Mouse (Mus musculus): Measurements from ENCODE around the gene Taf4. TPM values are rescaled to one million over a fixed set of nuclear protein-coding genes. Genes with fewer than 3 reads are reported as not detected.

Taf4 gene
- polyA plus RNA-seq, 1 experiment from 2014 or later, result 2.9 TPM

DNA sequence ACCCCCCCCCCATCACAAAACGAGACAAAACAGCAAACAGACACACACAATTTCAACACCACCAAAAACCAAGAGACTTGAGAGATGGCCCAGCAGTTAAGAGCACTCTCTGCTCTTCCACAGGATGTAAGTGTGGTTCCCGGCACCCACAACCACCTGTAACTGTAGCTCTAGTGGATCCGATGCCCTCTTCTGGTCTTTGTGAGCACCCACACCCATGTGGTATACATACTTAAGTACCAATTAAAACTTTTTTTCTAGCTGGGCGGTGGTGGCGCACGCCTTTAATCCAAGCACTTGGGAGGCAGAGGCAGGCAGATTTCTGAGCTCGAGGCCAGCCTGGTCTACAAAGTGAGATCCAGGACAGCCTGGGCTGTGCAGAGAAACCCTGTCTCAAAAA is 34.2 kb upstream of the Taf4 start:
- Histone ChIP-seq H3K4me2 (no peak overlapping the region), H3K36me3 (no peaks in the 10 kb centered on the region), H3K27me3 (no peaks in the 10 kb centered on the region; the same call in 1 of the 2 replicates), H3K9ac (no peak overlapping the region), H3K27ac (no peak overlapping the region), H3K4me3 (no peak overlapping the region), H3K4me1 (no peaks in the 10 kb centered on the region), H3K9me3 (no peaks in the 10 kb centered on the region)
- no peak for ATAC-seq (ENCODE audit: insufficient number of reproducible peaks, low FRiP score, low TSS enrichment, low read depth)
- 91% methylated on average over 7 of the region's 7 CpGs for WGBS

- no peak overlapping the region for H3K9ac ChIP-seq
- no peak for ATAC-seq (ENCODE audit: insufficient number of reproducible peaks, low FRiP score, low TSS enrichment, low read depth)
These were observed 30.0 kb upstream of the Taf4 start for GRCm38 (mm10) chr2:180006352-180007017.

GRCm38 (mm10) chr2:180005656-180006351 is 29.4 kb upstream of the Taf4 start:
- Histone ChIP-seq H3K4me3 (no peak overlapping the region), H3K9ac (no peak overlapping the region), H3K27me3 (no peaks in the 10 kb centered on the region; the same call in 1 of the 2 replicates), H3K27ac (no peak overlapping the region), H3K9me3 (no peaks in the 10 kb centered on the region), H3K4me2 (no peak overlapping the region), H3K4me1 (no peaks in the 10 kb centered on the region), H3K36me3 (no peaks in the 10 kb centered on the region)
- no peak for ATAC-seq (ENCODE audit: insufficient number of reproducible peaks, low FRiP score, low TSS enrichment, low read depth)
- WGBS, result 53% methylated on average over 5 of the region's 5 CpGs

More at GRCm38 (mm10) chr2:180006352-180007017, 30.0 kb upstream of the Taf4 start:
- Histone ChIP-seq H3K27ac (no peak overlapping the region), H3K4me2 (no peak overlapping the region), H3K36me3 (no peaks in the 10 kb centered on the region), H3K4me1 (no peaks in the 10 kb centered on the region), H3K9me3 (no peaks in the 10 kb centered on the region), H3K4me3 (no peak overlapping the region), H3K27me3 (no peaks in the 10 kb centered on the region; the same call in 1 of the 2 replicates)
- WGBS, result 43% methylated on average over 9 of the region's 9 CpGs

- H3K4me3 ChIP-seq, result no peak overlapping the region
- no peaks in the 10 kb centered on the region for H3K9me3 ChIP-seq
- WGBS, result 78% methylated on average over 9 of the region's 9 CpGs
- ATAC-seq (ENCODE audit: insufficient number of reproducible peaks, low FRiP score, low TSS enrichment, low read depth), result no peak
- no peak overlapping the region for H3K4me2 ChIP-seq
- no peaks in the 10 kb centered on the region for H3K36me3 ChIP-seq
- no peak overlapping the region for H3K27ac ChIP-seq
- no peaks in the 10 kb centered on the region for H3K4me1 ChIP-seq
- H3K27me3 ChIP-seq, result no peaks in the 10 kb centered on the region; the same call in 1 of the 2 replicates
- no peak overlapping the region for H3K9ac ChIP-seq
These were observed 25.2 kb upstream of the Taf4 start for GRCm38 (mm10) chr2:180001635-180002034.

DNA sequence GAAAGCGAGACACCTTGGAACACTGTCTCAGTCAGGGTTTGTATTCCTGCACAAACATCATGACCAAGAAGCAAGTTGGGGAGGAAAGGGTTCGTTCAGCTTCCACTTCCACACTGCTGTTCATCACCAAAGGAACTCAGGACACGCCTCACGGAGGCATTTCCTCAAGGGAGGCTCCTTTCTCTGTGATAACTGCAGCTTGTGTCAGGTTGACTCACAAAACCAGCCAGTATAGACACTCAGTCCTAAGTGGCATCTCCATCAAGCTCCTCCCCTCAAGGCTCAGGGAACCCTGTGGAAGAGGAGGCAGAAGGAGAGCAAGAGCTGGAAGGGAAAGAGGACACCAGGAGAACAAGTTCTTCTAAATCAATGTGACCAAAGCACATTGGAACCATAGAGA is 22.0 kb upstream of the Taf4 start:
- Histone ChIP-seq H3K9me3 (no peaks in the 10 kb centered on the region), H3K36me3 (no peaks in the 10 kb centered on the region), H3K4me3 (no peak overlapping the region), H3K9ac (no peak overlapping the region), H3K4me2 (no peak overlapping the region), H3K27ac (no peak overlapping the region), H3K4me1 (no peaks in the 10 kb centered on the region), H3K27me3 (no peaks in the 10 kb centered on the region)
- no peak for ATAC-seq (ENCODE audit: insufficient number of reproducible peaks, low FRiP score, low TSS enrichment, low read depth)
- 68% methylated on average over 4 of the region's 4 CpGs for WGBS

DNA sequence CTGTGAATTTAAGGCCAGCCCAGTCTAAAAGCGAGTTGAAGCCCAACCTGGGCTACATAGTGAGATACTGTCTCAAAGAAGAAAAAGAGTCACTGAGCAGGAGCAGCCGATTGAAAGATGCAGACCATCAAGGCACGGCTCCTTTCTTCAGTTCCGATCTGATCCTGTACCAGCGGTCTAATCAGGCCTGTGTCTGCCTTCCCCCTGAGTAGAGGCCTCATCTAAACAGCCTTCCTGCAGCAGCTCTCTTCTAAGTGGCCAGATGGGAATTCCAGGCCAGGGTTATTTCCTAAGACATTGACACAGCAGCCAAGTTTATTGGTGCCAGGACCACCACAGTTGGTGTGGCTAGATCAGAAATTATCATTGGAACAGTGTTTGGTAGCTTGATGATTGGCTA is 16.6 kb upstream of the Taf4 start:
- Histone ChIP-seq H3K27ac (no peak overlapping the region), H3K4me3 (no peak overlapping the region), H3K4me1 (no peaks in the 10 kb centered on the region), H3K27me3 (no peaks in the 10 kb centered on the region), H3K4me2 (no peak overlapping the region), H3K9me3 (no peaks in the 10 kb centered on the region), H3K9ac (no peak overlapping the region), H3K36me3 (no peaks in the 10 kb centered on the region)
- WGBS, result 76% methylated on average over 5 of the region's 5 CpGs
- ATAC-seq (ENCODE audit: insufficient number of reproducible peaks, low FRiP score, low TSS enrichment, low read depth), result no peak

- H3K36me3 ChIP-seq, result no peaks in the 10 kb centered on the region
- H3K27ac ChIP-seq, result no peak overlapping the region
- 50% methylated on average over 1 of the region's 1 CpGs for WGBS
- H3K4me2 ChIP-seq, result no peak overlapping the region
- H3K27me3 ChIP-seq, result no peaks in the 10 kb centered on the region
- no peak overlapping the region for H3K9ac ChIP-seq
- no peak for ATAC-seq (ENCODE audit: insufficient number of reproducible peaks, low FRiP score, low TSS enrichment, low read depth)
- H3K4me1 ChIP-seq, result 0 out of 2 replicates have a peak, but pooled peaks cover 3% of the 10 kb centered on the region
- no peak overlapping the region for H3K4me3 ChIP-seq
- no peaks in the 10 kb centered on the region for H3K9me3 ChIP-seq
These were observed 12.7 kb upstream of the Taf4 start for GRCm38 (mm10) chr2:179989098-179989497.

- no peak for ATAC-seq (ENCODE audit: insufficient number of reproducible peaks, low FRiP score, low TSS enrichment, low read depth)
- WGBS, result 70% methylated on average over 10 of the region's 10 CpGs
- no peaks in the 10 kb centered on the region for H3K36me3 ChIP-seq
- 0 out of 2 replicates have a peak, but pooled peaks cover 3% of the 10 kb centered on the region for H3K4me1 ChIP-seq
- no peak overlapping the region for H3K4me2 ChIP-seq
- H3K27me3 ChIP-seq, result no peaks in the 10 kb centered on the region
- H3K9ac ChIP-seq, result no peak overlapping the region
- no peaks in the 10 kb centered on the region for H3K9me3 ChIP-seq
- H3K27ac ChIP-seq, result no peak overlapping the region
- H3K4me3 ChIP-seq, result no peak overlapping the region
These were observed 10.1 kb upstream of the Taf4 start for GRCm38 (mm10) chr2:179986437-179987022.

DNA sequence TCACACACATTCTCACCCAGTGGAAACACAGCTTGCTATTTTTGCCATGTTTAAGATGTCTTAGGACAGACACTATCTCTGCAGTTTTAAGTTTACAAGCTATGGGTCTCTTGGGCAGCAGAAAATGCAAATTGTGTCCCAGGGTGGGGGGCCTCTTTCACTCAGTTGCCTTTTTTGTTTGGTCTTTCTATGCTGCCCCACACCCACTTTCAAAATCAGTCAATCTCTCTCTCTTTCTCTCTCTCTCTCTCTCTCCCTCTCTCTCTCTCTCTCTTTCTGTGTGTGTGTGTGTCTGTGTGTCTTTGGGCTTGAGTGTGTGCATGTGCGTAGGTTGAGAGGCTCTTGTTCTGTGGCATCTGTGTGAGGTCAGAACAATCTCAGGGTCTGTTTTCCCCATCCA is 9.2 kb upstream of the Taf4 start:
- WGBS, result 67% methylated on average over 1 of the region's 1 CpGs
- no peaks in the 10 kb centered on the region for H3K27me3 ChIP-seq
- ATAC-seq (ENCODE audit: insufficient number of reproducible peaks, low FRiP score, low TSS enrichment, low read depth), result no peak
- H3K4me1 ChIP-seq, result peaks cover 3% of the 10 kb centered on the region; the same call in 1 of the 2 replicates
- no peak overlapping the region for H3K27ac ChIP-seq
- H3K9ac ChIP-seq, result no peak overlapping the region
- H3K4me3 ChIP-seq, result no peak overlapping the region
- no peak overlapping the region for H3K4me2 ChIP-seq
- no peaks in the 10 kb centered on the region for H3K36me3 ChIP-seq
- no peaks in the 10 kb centered on the region for H3K9me3 ChIP-seq

GRCm38 (mm10) chr2:179984830-179985229 is 8.4 kb upstream of the Taf4 start:
- Histone ChIP-seq H3K9me3 (no peaks in the 10 kb centered on the region), H3K4me1 (peaks cover 8% of the 10 kb centered on the region), H3K9ac (no peak overlapping the region), H3K36me3 (no peaks in the 10 kb centered on the region), H3K4me3 (no peak overlapping the region), H3K27ac (no peak overlapping the region), H3K4me2 (no peak overlapping the region), H3K27me3 (no peaks in the 10 kb centered on the region)
- ATAC-seq (ENCODE audit: insufficient number of reproducible peaks, low FRiP score, low TSS enrichment, low read depth), result no peak
- WGBS, result 34% methylated on average over 7 of the region's 7 CpGs

- Histone ChIP-seq H3K27me3 (no peaks in the 10 kb centered on the region), H3K4me1 (peaks cover 16% of the 10 kb centered on the region), H3K27ac (no peak overlapping the region), H3K4me3 (no peak overlapping the region), H3K4me2 (no peak overlapping the region), H3K9ac (no peak overlapping the region), H3K9me3 (no peaks in the 10 kb centered on the region), H3K36me3 (no peaks in the 10 kb centered on the region)
- WGBS, result 92% methylated on average over 3 of the region's 3 CpGs
- ATAC-seq (ENCODE audit: insufficient number of reproducible peaks, low FRiP score, low TSS enrichment, low read depth), result no peak
These were observed 6.3 kb upstream of the Taf4 start for GRCm38 (mm10) chr2:179982715-179983114.

- Histone ChIP-seq H3K9me3 (no peaks in the 10 kb centered on the region), H3K27me3 (no peaks in the 10 kb centered on the region), H3K4me3 (no peak overlapping the region), H3K4me2 (no peak overlapping the region), H3K9ac (no peak overlapping the region), H3K4me1 (peaks cover 19% of the 10 kb centered on the region), H3K27ac (no peak overlapping the region), H3K36me3 (no peaks in the 10 kb centered on the region)
- 34% methylated on average over 4 of the region's 4 CpGs for WGBS
- ATAC-seq (ENCODE audit: insufficient number of reproducible peaks, low FRiP score, low TSS enrichment, low read depth), result no peak
These were observed 4.2 kb upstream of the Taf4 start for GRCm38 (mm10) chr2:179980616-179981015.
